Mouse (Mus musculus) hindbrain, embryonic 10.5 days (tissue): ENCODE results near the gene Prkar2b. TPM values are rescaled to one million over a fixed set of nuclear protein-coding genes. Genes with fewer than 3 reads are reported as not detected.

ENCODE experiments used
- DNase-seq: peaks from one replicate; pipeline ENCODE4 v3.0.0-alpha.2; 2017; ENCODE audit warnings: low spot score
- H3K27ac ChIP-seq: fragments of 300-500 bp; sonication (generic); 2 replicates; pipeline ENCODE4 v1.5.1; 2016; ENCODE audit warnings: mild to moderate bottlenecking, moderate library complexity
- H3K27me3 ChIP-seq: fragments of 300-500 bp; sonication (generic); 2 replicates; pipeline ENCODE4 v1.6.1; 2016; ENCODE audit warnings: mild to moderate bottlenecking; ENCODE audit not compliant: poor library complexity, insufficient read depth, severe bottlenecking
- H3K36me3 ChIP-seq: fragments of 300-500 bp; sonication (generic); 2 replicates; pipeline ENCODE4 v1.6.1; 2016; ENCODE audit warnings: mild to moderate bottlenecking, moderate library complexity
- H3K4me1 ChIP-seq: fragments of 300-500 bp; sonication (generic); replicated peaks from 2 replicates; pipeline ENCODE4 v1.6.1; 2016; ENCODE audit warnings: mild to moderate bottlenecking
- H3K4me3 ChIP-seq: fragments of 300-500 bp; sonication (generic); 2 replicates; pipeline ENCODE4 v1.5.1; 2016; ENCODE audit warnings: mild to moderate bottlenecking, moderate library complexity
- H3K9me3 ChIP-seq: fragments of 300-500 bp; sonication (generic); 2 replicates; pipeline ENCODE4 v1.6.1; 2016; ENCODE audit warnings: mild to moderate bottlenecking, moderate library complexity
- WGBS: fragments of 180-500 bp; shearing (Covaris S2); methylation state at CpG from one replicate; pipeline ENCODE4 v1.1.7; 2016; 5-methylcytosine and 5-hydroxymethylcytosine counted together
- polyA plus RNA-seq: library from polyadenylated mRNA; unstranded; fragments of >200 nt; fragmentation: Nextera tagmentation; extraction: Ambion mirVana; gene quantifications from 2 replicates; pipeline ENCODE4 v1.2.1, GENCODE M21; 2016

Gene Prkar2b
- polyA plus RNA-seq, 1 experiment from 2014 or later, result 40.4 TPM

- H3K27ac ChIP-seq, result no peak overlapping the region
These were observed 118.0 kb downstream of the Prkar2b start for GRCm38 (mm10) chr12:31943020-31943654.

GRCm38 (mm10) chr12:31939026-31939425 lies 122.1 kb downstream of the Prkar2b start:
- H3K27ac ChIP-seq, result no peak overlapping the region
- peaks cover 96% of the 10 kb centered on the region for H3K36me3 ChIP-seq
- no peak overlapping the region for H3K4me3 ChIP-seq

More at GRCm38 (mm10) chr12:31943020-31943654, 118.0 kb downstream of the Prkar2b start:
- Histone ChIP-seq H3K36me3 (peaks cover 56% of the 10 kb centered on the region), H3K4me3 (no peak overlapping the region), H3K4me1 (peaks cover 3% of the 10 kb centered on the region; the same call in 1 of the 2 replicates), H3K9me3 (no peaks in the 10 kb centered on the region), H3K27me3 (no peaks in the 10 kb centered on the region)
- no peak for DNase-seq
- 93% methylated on average over 4 of the region's 4 CpGs for WGBS

GRCm38 (mm10) chr12:31938391-31938997 lies 122.6 kb downstream of the Prkar2b start:
- Histone ChIP-seq H3K36me3 (peaks cover 96% of the 10 kb centered on the region), H3K27me3 (no peaks in the 10 kb centered on the region), H3K4me1 (no peaks in the 10 kb centered on the region), H3K9me3 (no peaks in the 10 kb centered on the region), H3K27ac (no peak overlapping the region), H3K4me3 (no peak overlapping the region)
- no peak for DNase-seq
- 93% methylated on average over 4 of the region's 4 CpGs for WGBS

More at GRCm38 (mm10) chr12:31939026-31939425, 122.1 kb downstream of the Prkar2b start:
- Histone ChIP-seq H3K9me3 (no peaks in the 10 kb centered on the region), H3K4me1 (no peaks in the 10 kb centered on the region), H3K27me3 (no peaks in the 10 kb centered on the region)
- no peak for DNase-seq

- Histone ChIP-seq H3K4me1 (no peaks in the 10 kb centered on the region), H3K27ac (no peak overlapping the region), H3K9me3 (no peaks in the 10 kb centered on the region), H3K36me3 (peaks cover 96% of the 10 kb centered on the region), H3K27me3 (no peaks in the 10 kb centered on the region), H3K4me3 (no peak overlapping the region)
- 90% methylated on average over 3 of the region's 3 CpGs for WGBS
- DNase-seq, result no peak
These were observed 123.5 kb downstream of the Prkar2b start for GRCm38 (mm10) chr12:31937613-31938012.

GRCm38 (mm10) chr12:31936657-31937300 lies 124.3 kb downstream of the Prkar2b start:
- Histone ChIP-seq H3K36me3 (peaks cover 96% of the 10 kb centered on the region), H3K4me3 (no peak overlapping the region), H3K27me3 (no peaks in the 10 kb centered on the region), H3K27ac (no peak overlapping the region), H3K4me1 (no peaks in the 10 kb centered on the region), H3K9me3 (no peaks in the 10 kb centered on the region)
- no peak for DNase-seq
- WGBS, result 43% methylated on average over 6 of the region's 6 CpGs

- Histone ChIP-seq H3K4me3 (no peak overlapping the region), H3K27ac (no peak overlapping the region), H3K27me3 (no peaks in the 10 kb centered on the region), H3K36me3 (peaks cover 95% of the 10 kb centered on the region), H3K9me3 (no peaks in the 10 kb centered on the region), H3K4me1 (no peaks in the 10 kb centered on the region)
- no peak for DNase-seq
- 97% methylated on average over 3 of the region's 3 CpGs for WGBS
These were observed 129.3 kb downstream of the Prkar2b start for GRCm38 (mm10) chr12:31931818-31932217.

- Histone ChIP-seq H3K4me1 (no peaks in the 10 kb centered on the region), H3K9me3 (no peaks in the 10 kb centered on the region), H3K27ac (no peak overlapping the region), H3K27me3 (no peaks in the 10 kb centered on the region), H3K4me3 (no peak overlapping the region), H3K36me3 (peaks cover 90% of the 10 kb centered on the region)
- 91% methylated on average over 3 of the region's 3 CpGs for WGBS
- DNase-seq, result no peak
These were observed 132.6 kb downstream of the Prkar2b start for GRCm38 (mm10) chr12:31928498-31928897.

- 59% methylated on average over 4 of the region's 4 CpGs for WGBS
- H3K27me3 ChIP-seq, result no peaks in the 10 kb centered on the region
- no peak overlapping the region for H3K27ac ChIP-seq
- peak; percentile 61 for DNase-seq
- no peaks in the 10 kb centered on the region for H3K4me1 ChIP-seq
- H3K9me3 ChIP-seq, result no peaks in the 10 kb centered on the region
- peaks cover 73% of the 10 kb centered on the region for H3K36me3 ChIP-seq
- H3K4me3 ChIP-seq, result no peak overlapping the region
These were observed 134.4 kb downstream of the Prkar2b start for GRCm38 (mm10) chr12:31926661-31927061.

- H3K4me3 ChIP-seq, result no peak overlapping the region
- no peaks in the 10 kb centered on the region for H3K9me3 ChIP-seq
- peaks cover 64% of the 10 kb centered on the region for H3K36me3 ChIP-seq
- H3K27me3 ChIP-seq, result no peaks in the 10 kb centered on the region
- H3K27ac ChIP-seq, result no peak overlapping the region
- WGBS, result 92% methylated on average over 6 of the region's 6 CpGs
- no peaks in the 10 kb centered on the region for H3K4me1 ChIP-seq
- DNase-seq, result no peak
These were observed 135.8 kb downstream of the Prkar2b start for GRCm38 (mm10) chr12:31925343-31925742.

- Histone ChIP-seq H3K27ac (no peak overlapping the region), H3K9me3 (no peaks in the 10 kb centered on the region), H3K4me3 (no peak overlapping the region), H3K4me1 (no peaks in the 10 kb centered on the region), H3K36me3 (peaks cover 58% of the 10 kb centered on the region), H3K27me3 (no peaks in the 10 kb centered on the region)
- no peak for DNase-seq
- WGBS, result 92% methylated on average over 3 of the region's 3 CpGs
These were observed 137.0 kb downstream of the Prkar2b start for GRCm38 (mm10) chr12:31924135-31924534.

- no peaks in the 10 kb centered on the region for H3K9me3 ChIP-seq
- peaks cover 28% of the 10 kb centered on the region for H3K36me3 ChIP-seq
- no peak overlapping the region for H3K4me3 ChIP-seq
- no peaks in the 10 kb centered on the region for H3K27me3 ChIP-seq
- no peaks in the 10 kb centered on the region for H3K4me1 ChIP-seq
- 85% methylated on average over 18 of the region's 18 CpGs for WGBS
- no peak overlapping the region for H3K27ac ChIP-seq
- DNase-seq, result no peak
These were observed 140.4 kb downstream of the Prkar2b start for GRCm38 (mm10) chr12:31920464-31921405.

- Histone ChIP-seq H3K36me3 (peaks cover 10% of the 10 kb centered on the region; the same call in 1 of the 2 replicates), H3K27me3 (no peaks in the 10 kb centered on the region), H3K27ac (no peak overlapping the region; the same call in 1 of the 2 replicates), H3K4me3 (no peak overlapping the region), H3K4me1 (no peaks in the 10 kb centered on the region), H3K9me3 (no peaks in the 10 kb centered on the region)
- WGBS, result 89% methylated on average over 5 of the region's 5 CpGs
- DNase-seq, result no peak
These were observed 143.9 kb downstream of the Prkar2b start for GRCm38 (mm10) chr12:31917245-31917644.
